Mouse (Mus musculus) liver, adult 2 months (tissue): ENCODE measurements around the gene Faah. TPM values are rescaled to one million over a fixed set of nuclear protein-coding genes. Genes with fewer than 3 reads are reported as not detected.

Experiments used
- DNase-seq: peaks from one replicate; pipeline ENCODE4 v3.0.0-alpha.2; 2011; ENCODE audit warnings: low read depth, low spot score; ENCODE audit errors: extremely low read depth
- H3K27ac ChIP-seq: fragments of 200-500 bp; replicated peaks from 2 replicates; pipeline ENCODE4 v1.5.1; 2012; ENCODE audit warnings: low read depth, mild to moderate bottlenecking, control low read depth, inconsistent platforms, low read length; ENCODE audit not compliant: insufficient read depth
- H3K27me3 ChIP-seq: fragments of 200-500 bp; 2 replicates; pipeline ENCODE4 v1.6.1; 2012; ENCODE audit warnings: mild to moderate bottlenecking, moderate library complexity, low read length, inconsistent platforms; ENCODE audit not compliant: control insufficient read depth, insufficient read depth
- H3K36me3 ChIP-seq: fragments of 200-500 bp; 2 replicates; pipeline ENCODE4 v1.6.1; 2012; ENCODE audit warnings: low read length, inconsistent platforms; ENCODE audit not compliant: control insufficient read depth, insufficient read depth
- H3K4me1 ChIP-seq: fragments of 200-500 bp; 2 replicates; pipeline ENCODE4 v1.6.1; 2011; ENCODE audit warnings: low read length; ENCODE audit not compliant: control insufficient read depth, insufficient read depth
- H3K4me3 ChIP-seq: fragments of 200-500 bp; 2 replicates; pipeline ENCODE4 v1.5.1; 2011; ENCODE audit warnings: low read depth, mild to moderate bottlenecking, control low read depth, low read length, moderate library complexity; ENCODE audit not compliant: insufficient read depth
- H3K79me2 ChIP-seq: fragments of 200-500 bp; 2 replicates; pipeline ENCODE4 v1.6.1; 2012; ENCODE audit warnings: inconsistent platforms, mild to moderate bottlenecking, low read length, moderate library complexity; ENCODE audit not compliant: control insufficient read depth, insufficient read depth
- H3K9ac ChIP-seq: fragments of 200-500 bp; 2 replicates; pipeline ENCODE4 v1.6.1; 2012; ENCODE audit warnings: low read depth, mild to moderate bottlenecking, control low read depth, inconsistent platforms, low read length
- CTCF ChIP-seq: fragments of 200-500 bp; IDR thresholded peaks from 2 replicates; pipeline ENCODE4 v1.5.1; 2011; ENCODE audit warnings: low read depth, low read length, control low read depth
- POLR2A ChIP-seq: fragments of 200-500 bp; IDR thresholded peaks from 2 replicates; pipeline ENCODE4 v1.6.1; 2011; ENCODE audit warnings: low read length, control low read depth; ENCODE audit not compliant: insufficient read depth; ENCODE audit errors: extremely low read depth
- WGBS: fragments of 180-500 bp; shearing (Covaris S2); methylation state at CpG from one replicate; pipeline ENCODE4 v1.1.7; 2018; 5-methylcytosine and 5-hydroxymethylcytosine counted together
- polyA plus RNA-seq: library from polyadenylated mRNA; depleted of rRNA; stranded (reverse); fragments of >200 nt; gene quantifications from 2 replicates; pipeline ENCODE4 v1.2.3, GENCODE M21; 2012
- total RNA-seq: library from RNA; depleted of rRNA; stranded (reverse); fragments of >200 nt; gene quantifications from 2 replicates; pipeline ENCODE4 v1.2.3, GENCODE M21; 2014

The Faah gene
- total and polyA plus RNA-seq, 2 experiments, result 55.9 to 125 TPM

DNA sequence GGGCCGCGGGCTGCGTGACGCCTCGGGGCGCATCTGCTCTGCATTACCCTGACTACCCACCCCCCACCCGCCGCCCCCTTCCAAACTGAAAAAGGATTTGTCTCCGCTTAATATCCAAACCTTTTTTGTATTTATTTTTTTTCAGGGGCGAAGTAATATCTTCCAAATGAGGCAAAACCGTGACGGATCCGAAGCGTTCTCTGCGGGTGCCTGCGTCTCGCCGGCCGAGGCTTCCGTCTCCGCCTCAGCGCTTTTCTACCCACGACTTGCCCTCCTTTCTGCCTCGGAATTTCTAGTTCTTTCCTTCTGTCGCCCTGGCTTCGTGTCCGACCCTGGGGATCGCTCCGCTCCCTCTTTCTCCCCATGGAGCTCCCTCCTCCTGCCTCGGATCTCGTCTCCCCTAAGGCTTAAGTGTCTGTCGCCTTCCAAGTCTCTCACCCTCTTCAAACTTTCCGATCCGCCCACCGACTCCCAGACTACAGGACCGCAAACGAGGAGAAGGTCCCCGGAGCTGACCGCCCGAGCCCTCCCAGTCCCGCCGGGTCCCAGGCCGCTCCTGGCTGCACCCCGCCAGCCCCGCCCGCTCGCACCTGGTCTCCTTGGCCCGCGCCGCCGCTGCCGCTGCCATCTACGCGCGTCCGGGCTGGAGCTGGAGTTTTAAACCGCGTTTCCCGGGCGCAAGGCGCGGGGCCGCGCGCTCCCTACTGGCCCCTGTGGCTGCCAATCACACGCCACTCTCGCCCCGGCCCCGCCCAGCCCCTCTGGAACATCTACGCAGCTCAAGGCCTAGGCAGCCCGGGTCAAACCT, 78.2 kb downstream of the Faah start, which contains the start of gene Dmbx1:
TSS of gene Dmbx1 (minus strand) at position 632 of the 808 bp plus-strand sequence.
- H3K4me3 ChIP-seq, result no peak within 1 kb of the TSS
- TF ChIP-seq CTCF (no peak), POLR2A (no peak)
- WGBS, result 3% methylated on average over 71 of the region's 71 CpGs

DNA sequence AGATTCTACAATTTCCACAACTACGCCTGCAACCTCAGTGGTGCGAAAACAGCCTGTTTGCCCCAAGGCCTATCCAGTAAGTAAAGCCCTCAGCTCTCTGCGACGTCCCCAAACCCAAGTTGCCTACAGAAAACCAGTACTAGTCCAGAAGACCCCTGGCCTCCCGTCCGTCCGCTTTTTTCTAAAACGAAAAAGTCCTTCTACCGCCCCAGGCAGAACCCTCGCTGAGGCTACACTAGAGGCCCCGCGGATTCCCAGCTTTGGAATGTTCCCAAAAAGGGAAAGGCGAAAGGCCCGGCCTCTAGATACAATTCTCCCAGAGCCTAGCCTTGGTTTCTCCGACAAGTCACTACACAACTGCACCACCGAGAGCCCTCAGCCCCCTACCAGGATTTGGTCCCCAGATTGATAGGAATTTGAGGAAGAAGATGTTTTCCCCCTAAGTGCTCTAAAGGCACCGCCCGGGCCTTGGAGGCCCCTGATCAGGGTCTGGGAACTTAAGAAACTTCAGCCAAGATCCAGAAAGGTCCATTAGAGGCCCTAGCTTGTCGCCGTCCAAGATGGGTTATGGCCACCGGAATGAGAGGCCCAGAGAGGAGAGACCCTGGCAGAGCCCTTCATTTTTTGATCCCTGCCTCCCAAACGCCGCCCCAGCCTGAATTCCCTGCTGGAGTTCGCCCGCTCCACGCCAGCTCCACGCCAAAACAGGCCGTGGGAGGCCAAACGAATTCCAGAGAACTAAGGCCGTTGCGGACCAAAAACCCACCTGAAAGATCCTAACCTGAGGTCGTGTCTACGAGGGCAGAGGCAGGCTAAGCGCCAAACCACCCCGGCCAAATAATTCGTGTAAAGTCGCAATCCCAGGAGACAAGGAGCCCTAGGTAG, 79.2 kb downstream of the Faah start:
- peaks cover 45% of the 10 kb centered on the region for H3K27me3 ChIP-seq
- no peaks in the 10 kb centered on the region for H3K79me2 ChIP-seq
- TF ChIP-seq CTCF (no peak), POLR2A (no peak)
- DNase-seq, result no peak
- H3K4me3 ChIP-seq, result no peak overlapping the region
- no peak overlapping the region for H3K27ac ChIP-seq
- 7% methylated on average over 37 of the region's 37 CpGs for WGBS
- peaks cover 12% of the 10 kb centered on the region for H3K4me1 ChIP-seq
- H3K9ac ChIP-seq, result no peak overlapping the region
- no peaks in the 10 kb centered on the region for H3K36me3 ChIP-seq

More for the DNA sequence above, 78.2 kb downstream of the Faah start, which contains the start of gene Dmbx1:
- no peak for DNase-seq
- H3K4me1 ChIP-seq, result peaks cover 12% of the 10 kb centered on the region
- H3K27me3 ChIP-seq, result peaks cover 49% of the 10 kb centered on the region
- no peaks in the 10 kb centered on the region for H3K79me2 ChIP-seq
- H3K27ac ChIP-seq, result no peak within 1 kb of the TSS
- H3K9ac ChIP-seq, result no peak within 1 kb of the TSS
- H3K36me3 ChIP-seq, result no peaks in the 10 kb centered on the region

DNA sequence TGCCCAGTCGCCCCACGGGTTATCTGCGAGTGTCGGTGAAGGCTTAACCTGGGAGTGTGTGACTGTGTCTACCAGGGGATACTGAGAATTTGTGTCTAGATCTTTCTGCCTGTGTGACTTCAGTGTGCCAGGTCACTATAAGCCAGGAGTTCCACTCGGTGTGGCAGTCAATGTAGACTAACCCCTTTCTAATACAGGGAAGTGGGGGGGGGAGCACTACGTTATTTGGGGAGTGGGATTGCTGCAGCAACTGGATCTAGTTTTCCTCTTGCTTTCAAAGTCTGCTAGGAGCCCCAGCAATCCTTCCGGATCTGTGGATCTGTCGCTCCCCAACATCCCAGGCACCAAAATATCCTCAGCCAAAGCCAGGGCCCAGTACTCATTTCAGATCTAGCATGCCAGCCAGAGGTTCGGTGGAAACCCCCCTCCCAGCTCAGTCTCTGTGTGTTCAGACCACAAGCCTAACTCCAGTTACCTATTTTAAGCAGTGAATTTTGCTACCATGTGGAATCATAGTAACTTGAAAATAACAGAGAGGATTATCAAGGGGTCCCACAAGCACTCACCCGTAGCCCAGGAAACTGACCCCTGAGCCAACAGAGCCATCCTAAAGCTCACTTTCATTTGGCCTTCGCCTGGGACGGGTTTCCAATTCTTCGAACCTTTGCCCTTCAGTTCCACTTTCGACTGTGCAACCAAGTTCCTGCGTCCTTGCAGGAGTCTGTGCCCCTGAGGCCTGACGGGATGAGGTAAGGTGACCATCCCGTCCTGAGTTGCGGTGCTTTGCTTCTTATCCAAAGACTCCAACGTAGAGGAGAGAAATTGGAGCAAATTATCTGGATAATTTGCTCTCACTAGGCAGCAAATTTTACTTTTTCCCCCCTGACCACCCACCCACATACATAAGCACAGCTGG, 80.4 kb downstream of the Faah start:
- H3K36me3 ChIP-seq, result no peaks in the 10 kb centered on the region
- peaks cover 12% of the 10 kb centered on the region for H3K4me1 ChIP-seq
- no peaks in the 10 kb centered on the region for H3K79me2 ChIP-seq
- peak; percentile 17 for DNase-seq
- no peak for TF ChIP-seq CTCF
- no peak for TF ChIP-seq POLR2A
- peaks cover 44% of the 10 kb centered on the region for H3K27me3 ChIP-seq
- no peak overlapping the region for H3K4me3 ChIP-seq
- no peak overlapping the region for H3K9ac ChIP-seq
- H3K27ac ChIP-seq, result no peak overlapping the region
- 12% methylated on average over 19 of the region's 19 CpGs for WGBS

DNA sequence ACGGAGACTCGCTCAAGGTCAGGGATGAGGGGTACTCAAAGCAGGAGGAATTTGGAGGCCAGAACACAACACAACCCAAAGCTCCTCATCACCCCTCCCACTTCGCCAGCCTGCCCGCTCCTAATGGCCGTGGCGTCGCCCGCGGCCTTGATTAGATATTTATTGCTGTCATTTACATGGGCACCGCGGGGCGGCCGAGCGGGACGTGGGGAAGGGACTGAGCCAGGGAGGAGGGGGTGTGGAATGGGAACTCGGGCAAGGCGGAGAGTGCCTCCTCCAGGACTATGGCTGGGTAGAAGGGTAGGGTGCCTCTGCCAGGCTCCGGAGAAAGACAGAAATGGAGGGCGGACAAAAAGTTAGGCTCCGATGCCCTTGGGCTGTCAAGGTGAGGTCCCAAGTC, 81.1 kb downstream of the Faah start:
- H3K4me1 ChIP-seq, result peaks cover 12% of the 10 kb centered on the region
- WGBS, result 6% methylated on average over 20 of the region's 20 CpGs
- H3K9ac ChIP-seq, result no peak overlapping the region
- no peak for TF ChIP-seq CTCF
- no peak for TF ChIP-seq POLR2A
- H3K79me2 ChIP-seq, result no peaks in the 10 kb centered on the region
- peaks cover 39% of the 10 kb centered on the region for H3K27me3 ChIP-seq
- no peak for DNase-seq
- H3K36me3 ChIP-seq, result no peaks in the 10 kb centered on the region
- no peak overlapping the region for H3K4me3 ChIP-seq
- H3K27ac ChIP-seq, result no peak overlapping the region

DNA sequence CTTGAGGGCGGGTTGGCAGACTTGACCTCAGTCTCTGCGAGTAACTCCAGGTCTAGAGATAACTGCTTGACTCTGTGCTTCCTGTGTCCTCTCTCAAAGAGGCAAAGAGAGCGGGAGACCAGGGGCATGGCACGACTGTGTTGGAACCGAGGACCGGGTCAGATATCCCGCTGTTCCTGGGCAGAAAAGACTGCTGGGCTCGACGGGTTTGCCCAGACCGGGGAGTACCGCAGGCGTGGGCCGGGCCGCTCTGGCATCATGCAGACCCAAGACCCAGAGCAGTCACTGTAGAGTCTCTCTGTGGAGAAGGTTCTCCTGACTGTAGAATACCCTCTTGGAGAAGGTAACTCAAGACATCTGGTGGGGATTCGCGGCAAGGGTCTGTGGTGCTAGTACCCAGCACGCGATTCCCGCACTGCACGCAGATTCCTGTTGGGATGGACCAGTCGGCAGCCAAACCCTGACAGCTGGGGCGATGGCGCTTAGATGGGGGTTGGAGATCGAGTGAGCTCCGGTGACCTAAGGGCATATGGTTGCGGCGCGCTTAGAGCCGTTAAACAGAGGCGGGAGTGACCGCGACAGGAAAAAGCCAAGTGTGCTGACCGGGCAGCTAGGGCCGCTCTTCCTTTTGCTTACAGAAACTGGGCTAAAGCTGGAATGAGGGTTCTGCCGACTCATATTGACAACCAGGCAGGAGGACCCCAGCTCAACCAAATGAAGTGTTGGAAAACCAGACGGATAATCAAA, 81.7 kb downstream of the Faah start:
- H3K4me3 ChIP-seq, result no peak overlapping the region
- no peak overlapping the region for H3K27ac ChIP-seq
- no peak overlapping the region for H3K9ac ChIP-seq
- 2% methylated on average over 36 of the region's 36 CpGs for WGBS
- no peak for TF ChIP-seq CTCF
- no peak for TF ChIP-seq POLR2A
- peaks cover 38% of the 10 kb centered on the region for H3K27me3 ChIP-seq
- H3K79me2 ChIP-seq, result no peaks in the 10 kb centered on the region
- peaks cover 12% of the 10 kb centered on the region for H3K4me1 ChIP-seq
- DNase-seq, result no peak
- no peaks in the 10 kb centered on the region for H3K36me3 ChIP-seq
